Comparison of ENCODE assay signal across 10 mouse cellular contexts in the genomic region with DNA sequence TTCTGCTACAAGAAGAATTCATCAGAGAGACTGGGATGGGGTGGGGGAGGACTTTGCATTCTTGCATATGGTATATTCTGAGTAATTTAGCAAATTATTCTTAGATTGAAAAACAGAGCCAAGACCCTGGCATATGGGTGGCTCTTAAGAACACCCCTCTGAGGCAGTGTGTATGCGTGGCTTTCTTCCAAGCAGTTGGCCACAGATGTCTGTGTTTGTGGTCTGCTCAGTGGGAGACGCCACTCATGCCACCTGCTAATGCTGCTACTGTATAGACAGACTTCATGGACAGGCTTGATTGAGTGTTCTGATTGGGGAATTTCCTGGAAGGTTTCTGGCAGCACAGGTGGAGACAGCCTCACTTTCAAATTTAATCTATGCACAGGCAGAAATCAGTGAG.
DNase-seq lines count a peak whose midpoint lies in the region; ATAC-seq and TF ChIP-seq lines count a peak whose summit lies in the region.
"Had no signal": no experiment of that assay in that cellular context is flagged by ENCODE, and none has a peak within 500 bp of the region (broad histone marks: within the 10 kb centered on the region; RNA-seq: fewer than 3 reads in every experiment).

No protein-coding gene starts in this region.

- no peak overlapping the region for H3K4me2 ChIP-seq in hindbrain, embryonic 15.5 days
- H3K4me2 ChIP-seq in forebrain, embryonic 14.5 days (ENCODE audit: low read length): no peak overlapping the region
- no peak overlapping the region for H3K4me2 ChIP-seq in intestine, postnatal 0 days (replicated peaks; ENCODE audit: low read depth)
- H3K4me2 ChIP-seq: liver, embryonic 15.5 days had no signal

- 0 out of 2 replicates have a peak, but pooled peaks cover 6% of the 10 kb centered on the region for H3K4me1 ChIP-seq in hindbrain, embryonic 15.5 days (replicated peaks)
- H3K4me1 ChIP-seq in hindbrain, embryonic 10.5 days (replicated peaks): no peaks in the 10 kb centered on the region
- H3K4me1 ChIP-seq in forebrain, embryonic 14.5 days (ENCODE audit: control insufficient read depth, insufficient read depth, low read length): peaks cover 4% of the 10 kb centered on the region; the same call in 1 of the 2 replicates
- H3K4me1 ChIP-seq in intestine, postnatal 0 days (replicated peaks; ENCODE audit: control insufficient read depth, insufficient read depth, low read length): no peaks in the 10 kb centered on the region

- no peaks in the 10 kb centered on the region for H3K36me3 ChIP-seq in hindbrain, embryonic 15.5 days
- H3K36me3 ChIP-seq in hindbrain, embryonic 10.5 days: no peaks in the 10 kb centered on the region
- no peaks in the 10 kb centered on the region for H3K36me3 ChIP-seq in forebrain, embryonic 14.5 days (ENCODE audit: control insufficient read depth, insufficient read depth, low read length)
- no peaks in the 10 kb centered on the region for H3K36me3 ChIP-seq in intestine, postnatal 0 days (ENCODE audit: control insufficient read depth, insufficient read depth)
- H3K36me3 ChIP-seq: liver, embryonic 15.5 days had no signal

- no peak for DNase-seq in hindbrain, embryonic 10.5 days (ENCODE audit: low spot score)
- peak; percentile 97 for DNase-seq in forebrain, embryonic 14.5 days (ENCODE audit: low spot score)
- peak; percentile 13 to 43 for DNase-seq in layer of hippocampus, postnatal 14 days (ENCODE audit: low spot score in 2 of 2)
- DNase-seq in right cerebral cortex, postnatal 36 days (ENCODE audit: low spot score in 2 of 2): peak; percentile 3 to 11
- no peak for DNase-seq in kidney, postnatal 14 days
- no peak for DNase-seq in lung, postnatal 25 days (ENCODE audit: low spot score)
- DNase-seq: heart, adult 2 months had no signal

- peak; percentile 93 for ATAC-seq in hindbrain, embryonic 15.5 days (ENCODE audit: low FRiP score, low read depth)
- ATAC-seq in forebrain, embryonic 14.5 days: peak; percentile 96
- no peak for ATAC-seq in intestine, postnatal 0 days

- no peak overlapping the region for H3K27ac ChIP-seq in hindbrain, embryonic 15.5 days (replicated peaks)
- H3K27ac ChIP-seq in hindbrain, embryonic 10.5 days: no peak overlapping the region
- H3K27ac ChIP-seq in forebrain, embryonic 14.5 days (ENCODE audit: low read depth, low read length): peak overlapping the region; percentile 39; the same call in 1 of the 2 replicates
- no peak overlapping the region for H3K27ac ChIP-seq in intestine, postnatal 0 days (ENCODE audit: low read depth, low read length)
- H3K27ac ChIP-seq: heart, adult 2 months; liver, embryonic 15.5 days had no signal

- 37% methylated on average over 2 of the region's 2 CpGs for WGBS in hindbrain, embryonic 15.5 days
- 82% methylated on average over 2 of the region's 2 CpGs for WGBS in hindbrain, embryonic 10.5 days
- 22% methylated on average over 2 of the region's 2 CpGs for WGBS in forebrain, embryonic 14.5 days
- WGBS in intestine, postnatal 0 days: 81% methylated on average over 2 of the region's 2 CpGs

- H3K9me3 ChIP-seq in hindbrain, embryonic 15.5 days: no peaks in the 10 kb centered on the region
- H3K9me3 ChIP-seq in hindbrain, embryonic 10.5 days: no peaks in the 10 kb centered on the region
- no peaks in the 10 kb centered on the region for H3K9me3 ChIP-seq in forebrain, embryonic 14.5 days (replicated peaks; ENCODE audit: control insufficient read depth, low read length)
- no peaks in the 10 kb centered on the region for H3K9me3 ChIP-seq in intestine, postnatal 0 days (ENCODE audit: control insufficient read depth)
- H3K9me3 ChIP-seq: liver, embryonic 15.5 days had no signal

- no peak overlapping the region for H3K4me3 ChIP-seq in hindbrain, embryonic 15.5 days
- no peak overlapping the region for H3K4me3 ChIP-seq in hindbrain, embryonic 10.5 days
- H3K4me3 ChIP-seq in forebrain, embryonic 14.5 days (ENCODE audit: low read depth, low read length): no peak overlapping the region
- H3K4me3 ChIP-seq in intestine, postnatal 0 days (ENCODE audit: low read depth, low read length): no peak overlapping the region
- H3K4me3 ChIP-seq: heart, adult 2 months; liver, embryonic 15.5 days had no signal

- no peak for TF ChIP-seq CTCF in intestine, postnatal 0 days (IDR thresholded peaks at IDR 0.05; ENCODE audit: low read depth)

- H3K27me3 ChIP-seq in hindbrain, embryonic 15.5 days: no peaks in the 10 kb centered on the region
- H3K27me3 ChIP-seq in hindbrain, embryonic 10.5 days (ENCODE audit: insufficient read depth, poor library complexity, severe bottlenecking): no peaks in the 10 kb centered on the region
- H3K27me3 ChIP-seq in forebrain, embryonic 14.5 days (replicated peaks; ENCODE audit: control insufficient read depth, insufficient read depth, low read length): no peaks in the 10 kb centered on the region
- no peaks in the 10 kb centered on the region for H3K27me3 ChIP-seq in intestine, postnatal 0 days (replicated peaks; ENCODE audit: control insufficient read depth, insufficient read depth, low read length)
- H3K27me3 ChIP-seq: liver, embryonic 15.5 days had no signal

- no peak overlapping the region for H3K9ac ChIP-seq in hindbrain, embryonic 15.5 days
- H3K9ac ChIP-seq in forebrain, embryonic 14.5 days (ENCODE audit: low read length): no peak overlapping the region
- no peak overlapping the region for H3K9ac ChIP-seq in intestine, postnatal 0 days (ENCODE audit: low read depth, low read length)
- H3K9ac ChIP-seq: liver, embryonic 15.5 days had no signal

Comparison
In these comparisons a context has a peak if more than half of its experiments do, and no peak if none do; other contexts are left out.
1. DNase-seq: peak in forebrain, embryonic 14.5 days (single experiment), layer of hippocampus, postnatal 14 days (2 of 2) and right cerebral cortex, postnatal 36 days (2 of 2); none in hindbrain, embryonic 10.5 days (single experiment), kidney, postnatal 14 days (single experiment) and lung, postnatal 25 days (single experiment).